Mouse (Mus musculus): ENCODE results near the gene Kcna2. TPM values are rescaled to one million over a fixed set of nuclear protein-coding genes. Genes with fewer than 3 reads are reported as not detected.

The Kcna2 gene
- total and polyA plus RNA-seq, 3 experiments = not detected

DNA sequence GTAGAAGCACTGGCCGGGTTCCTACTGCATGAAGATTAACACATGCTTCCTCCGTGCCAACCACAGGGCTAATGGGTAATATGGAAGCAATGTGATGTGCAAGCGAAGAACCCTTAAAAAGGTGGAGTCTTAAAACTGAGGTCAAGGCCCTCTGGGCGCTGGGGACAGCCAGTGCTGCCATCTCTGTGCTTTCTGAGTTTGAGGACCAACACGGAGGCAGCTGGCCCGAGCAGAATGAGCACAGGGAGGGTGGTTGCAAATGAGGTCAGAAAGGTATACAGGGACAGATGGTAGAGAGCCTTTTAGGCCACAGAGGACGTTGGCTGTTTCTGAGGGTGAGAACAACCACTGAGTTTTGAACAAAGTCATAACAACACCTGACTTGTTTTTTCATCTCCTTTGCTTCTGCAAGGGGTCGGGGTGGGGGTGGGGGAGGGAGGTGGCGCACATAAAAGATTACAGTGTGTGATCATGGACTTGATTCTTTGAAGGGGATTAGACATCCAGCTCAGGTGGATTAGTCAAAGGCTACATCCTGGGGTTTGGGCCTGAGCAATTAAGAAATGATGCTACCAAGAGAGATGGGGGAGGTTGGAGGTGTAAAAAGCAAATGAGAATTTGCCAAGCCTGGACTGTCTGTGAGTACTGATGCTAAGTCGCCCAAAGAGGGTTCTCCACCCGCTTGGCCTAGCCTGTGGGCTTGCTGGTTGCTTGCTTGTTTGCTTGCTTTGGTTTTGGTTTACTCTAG lies 10.4 kb upstream of the Kcna2 start:
- dilution Hi-C loops (cut with MboI; ENCODE audit: extremely low pct_ligation_motif_present, extremely low pct_unique_long_range_greater_than_20kb, low sequenced_read_pairs) = no loop called here
- Histone ChIP-seq H3K4me1 (ENCODE audit: control insufficient read depth in 1 of 2, insufficient read depth in 2 of 2) (peaks cover 10 to 15% of the 10 kb centered on the region in 2 experiments), H3K4me3 (replicated peaks in 1 of 3; ENCODE audit: low read depth in 2 of 3, low read length in 2 of 3, poor library complexity in 1 of 3) (no peak overlapping the region), H3K9me3 (replicated peaks; ENCODE audit: low read length) (no peaks in the 10 kb centered on the region), H3K27ac (ENCODE audit: insufficient read depth, low read depth) (no peak overlapping the region), H3K36me3 (replicated peaks in 1 of 2; ENCODE audit: control insufficient read depth in 1 of 2, insufficient read depth in 1 of 2, low read length in 1 of 2) (no peaks in the 10 kb centered on the region), H3K4me2 (ENCODE audit: insufficient read depth, low read depth, poor library complexity, severe bottlenecking) (no peak overlapping the region), H3K79me2 (replicated peaks; ENCODE audit: control insufficient read depth, extremely low read depth, insufficient read depth, poor library complexity, severe bottlenecking) (no peaks in the 10 kb centered on the region), H3K27me3 (replicated peaks) (no peaks in the 10 kb centered on the region), H3K9ac (ENCODE audit: insufficient read depth, low read depth) (no peak overlapping the region)
- in situ Hi-C loops (cut with MboI; ENCODE audit: low pct_ligation_motif_present, low pct_unique_long_range_greater_than_20kb, low sequenced_read_pairs) = loop anchor here (5.0 to 10.0 kb wide), 2 partner anchors 62 to 94 kb away; partner anchors contain the start of gene Kcna10
- no peak for TF ChIP-seq RCOR1 (conservative IDR thresholded peaks at IDR 0.05; ENCODE audit: low read depth, low read length)
- no peak for TF ChIP-seq ZKSCAN1 (IDR thresholded peaks at IDR 0.05; ENCODE audit: borderline replicate concordance, low read depth, low read length)
- no peak for TF ChIP-seq E2F4 (IDR thresholded peaks at IDR 0.05; ENCODE audit: insufficient replicate concordance, low read depth, low read length)
- no peak for TF ChIP-seq SMC3 (IDR thresholded peaks at IDR 0.05; ENCODE audit: low read depth, low read length)
- no peak for TF ChIP-seq IRF4 (IDR thresholded peaks at IDR 0.05; ENCODE audit: low read depth, low read length)
- no peak for TF ChIP-seq MYC (IDR thresholded peaks at IDR 0.05; ENCODE audit: low read depth, low read length)
- TF ChIP-seq ZMIZ1 (IDR thresholded peaks at IDR 0.05; ENCODE audit: low read depth, low read length) = no peak
- no peak for TF ChIP-seq USF2 (conservative IDR thresholded peaks at IDR 0.05; ENCODE audit: low read depth, low read length)
- TF ChIP-seq MEF2A (IDR thresholded peaks at IDR 0.05; ENCODE audit: borderline replicate concordance, low read depth, low read length) = no peak
- TF ChIP-seq MAX (IDR thresholded peaks at IDR 0.05; ENCODE audit: low read length) = no peak
- TF ChIP-seq MXI1 (IDR thresholded peaks at IDR 0.05; ENCODE audit: low read depth, low read length) = no peak
- TF ChIP-seq NRF1 (IDR thresholded peaks at IDR 0.05; ENCODE audit: low read depth, low read length) = no peak
- no peak for TF ChIP-seq UBTF (IDR thresholded peaks at IDR 0.05; ENCODE audit: low read depth, low read length)
- TF ChIP-seq TCF12 (IDR thresholded peaks at IDR 0.05; ENCODE audit: low read depth, low read length) = no peak
- no peak for DNase-seq (ENCODE audit: extremely low read depth)

GRCm38 (mm10) chr3:107094028-107094427 lies 6.9 kb upstream of the Kcna2 start:
- DNase-seq (ENCODE audit: extremely low read depth) = no peak
- no peaks in the 10 kb centered on the region for H3K36me3 ChIP-seq (replicated peaks in 1 of 2; ENCODE audit: control insufficient read depth in 1 of 2, insufficient read depth in 1 of 2, low read length in 1 of 2)
- no peaks in the 10 kb centered on the region for H3K79me2 ChIP-seq (replicated peaks; ENCODE audit: control insufficient read depth, extremely low read depth, insufficient read depth, poor library complexity, severe bottlenecking)
- in situ Hi-C loops (cut with MboI; ENCODE audit: low pct_ligation_motif_present, low pct_unique_long_range_greater_than_20kb, low sequenced_read_pairs) = loop anchor here (5.0 to 10.0 kb wide), 2 partner anchors 58 to 91 kb away; partner anchors contain the start of gene Kcna10
- H3K27me3 ChIP-seq (replicated peaks) = no peaks in the 10 kb centered on the region
- peaks cover 13 to 38% of the 10 kb centered on the region in 2 experiments for H3K4me1 ChIP-seq (ENCODE audit: control insufficient read depth in 1 of 2, insufficient read depth in 2 of 2)
- H3K4me3 ChIP-seq (replicated peaks in 1 of 3; ENCODE audit: low read depth in 2 of 3, low read length in 2 of 3, poor library complexity in 1 of 3) = no peak overlapping the region
- H3K27ac ChIP-seq (ENCODE audit: insufficient read depth, low read depth) = no peak overlapping the region
- H3K9ac ChIP-seq (ENCODE audit: insufficient read depth, low read depth) = no peak overlapping the region
- no peaks in the 10 kb centered on the region for H3K9me3 ChIP-seq (replicated peaks; ENCODE audit: low read length)
- no peak overlapping the region for H3K4me2 ChIP-seq (ENCODE audit: insufficient read depth, low read depth, poor library complexity, severe bottlenecking)
- dilution Hi-C loops (cut with MboI; ENCODE audit: extremely low pct_ligation_motif_present, extremely low pct_unique_long_range_greater_than_20kb, low sequenced_read_pairs) = no loop called here
- no peak for TF ChIP-seq KAT2A (IDR thresholded peaks at IDR 0.05; ENCODE audit: insufficient replicate concordance, low read length)
- TF ChIP-seq MAZ (IDR thresholded peaks at IDR 0.05; ENCODE audit: low read depth, low read length) = no peak
- TF ChIP-seq MEF2A (IDR thresholded peaks at IDR 0.05; ENCODE audit: borderline replicate concordance, low read depth, low read length) = no peak
- TF ChIP-seq NRF1 (IDR thresholded peaks at IDR 0.05; ENCODE audit: low read depth, low read length) = no peak
- TF ChIP-seq ELF1 (IDR thresholded peaks at IDR 0.05; ENCODE audit: low read depth, low read length) = no peak
- TF ChIP-seq ZNF384 (IDR thresholded peaks at IDR 0.05; ENCODE audit: low read depth, low read length) = no peak
- TF ChIP-seq TBP (conservative IDR thresholded peaks at IDR 0.05; ENCODE audit: low read depth, low read length) = no peak
- no peak for TF ChIP-seq JUND (conservative IDR thresholded peaks at IDR 0.05; ENCODE audit: low read depth, low read length)
- peak; percentile 75 for TF ChIP-seq BHLHE40 (IDR thresholded peaks at IDR 0.05; ENCODE audit: low read depth, low read length)
- TF ChIP-seq RCOR1 (conservative IDR thresholded peaks at IDR 0.05; ENCODE audit: low read depth, low read length) = no peak
- TF ChIP-seq E2F4 (IDR thresholded peaks at IDR 0.05; ENCODE audit: insufficient replicate concordance, low read depth, low read length) = no peak
- TF ChIP-seq POLR2AphosphoS2 (IDR thresholded peaks at IDR 0.05; ENCODE audit: low read depth, low read length) = no peak
- TF ChIP-seq SIN3A (IDR thresholded peaks at IDR 0.05; ENCODE audit: low read length) = 0 out of 2 replicates have a peak, but pooled peaks have one; percentile 19
- no peak for TF ChIP-seq MXI1 (IDR thresholded peaks at IDR 0.05; ENCODE audit: low read depth, low read length)
- TF ChIP-seq ZMIZ1 (IDR thresholded peaks at IDR 0.05; ENCODE audit: low read depth, low read length) = no peak
- no peak for TF ChIP-seq PAX5 (IDR thresholded peaks at IDR 0.05; ENCODE audit: low read length)
- TF ChIP-seq HCFC1 (IDR thresholded peaks at IDR 0.05; ENCODE audit: low read depth, low read length) = no peak
- TF ChIP-seq ZKSCAN1 (IDR thresholded peaks at IDR 0.05; ENCODE audit: borderline replicate concordance, low read depth, low read length) = no peak
- TF ChIP-seq POLR2A (IDR thresholded peaks at IDR 0.05; ENCODE audit: low read depth, low read length) = no peak
- no peak for TF ChIP-seq TCF12 (IDR thresholded peaks at IDR 0.05; ENCODE audit: low read depth, low read length)
- peak; percentile 31; the same call in 1 of the 2 replicates for TF ChIP-seq IRF4 (IDR thresholded peaks at IDR 0.05; ENCODE audit: low read depth, low read length)
- TF ChIP-seq USF1 (IDR thresholded peaks at IDR 0.05; ENCODE audit: low read depth, low read length) = no peak
- no peak for TF ChIP-seq NELFE (IDR thresholded peaks at IDR 0.05; ENCODE audit: low read depth, low read length)
- peak; percentile 96 for TF ChIP-seq SMC3 (IDR thresholded peaks at IDR 0.05; ENCODE audit: low read depth, low read length)
- peak; percentile 72 for TF ChIP-seq ZC3H11A (IDR thresholded peaks at IDR 0.05; ENCODE audit: low read depth, low read length)
- no peak for TF ChIP-seq UBTF (IDR thresholded peaks at IDR 0.05; ENCODE audit: low read depth, low read length)

Data from CH12.LX (cell line).